Mouse (Mus musculus): Measurements from ENCODE around the gene Zbtb41.
"Not testable (repeated sequence)": the region's sequence is repeated elsewhere in the genome, so short reads cannot be mapped to it uniquely, and the experiment has no call there.

DNA sequence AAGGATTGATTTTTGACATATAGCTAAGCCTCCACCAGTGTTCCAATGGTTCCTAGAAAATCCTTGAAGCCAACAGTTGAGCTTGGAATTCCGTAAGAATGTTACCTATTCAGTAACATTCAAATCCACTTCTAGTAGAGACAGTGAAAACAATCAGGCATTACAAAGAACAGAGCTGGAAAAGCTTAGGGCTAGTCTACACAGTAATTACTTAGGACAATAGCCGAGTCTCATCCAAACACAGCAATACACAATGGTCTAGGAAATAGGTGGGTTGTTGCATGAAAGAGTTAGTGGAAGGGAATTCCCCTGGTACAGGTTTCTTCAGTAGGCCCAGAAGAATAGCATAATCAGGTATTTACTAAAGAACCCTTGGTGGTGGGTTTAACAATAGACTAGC lies 9.7 kb upstream of the Zbtb41 start:
- not testable (repeated sequence) for TF ChIP-seq CTCF (IDR thresholded peaks at IDR 0.05; ENCODE audit: low read depth, low read length); POLR2A (IDR thresholded peaks at IDR 0.05; ENCODE audit: borderline replicate concordance, low read depth, low read length)

Measured in bone marrow macrophage, adult 2 months (primary cell).